Mouse (Mus musculus): ENCODE results near the gene Nhp2. TPM values are rescaled to one million over a fixed set of nuclear protein-coding genes. Genes with fewer than 3 reads are reported as not detected.
"Not testable (repeated sequence)": the region's sequence is repeated elsewhere in the genome, so short reads cannot be mapped to it uniquely, and the experiment has no call there.

The Nhp2 gene
- total and polyA plus RNA-seq, 2 experiments from 2014 or later, result 43.9 to 105 TPM

GRCm38 (mm10) chr11:51602253-51602652 lies 17.3 kb upstream of the Nhp2 start:
- 90% methylated on average over 3 of the region's 3 CpGs for WGBS
- H3K36me3 ChIP-seq (ENCODE audit: insufficient read depth, low read length), result peaks cover 72% of the 10 kb centered on the region
- no peak for ATAC-seq

GRCm38 (mm10) chr11:51605602-51606446 lies 13.7 kb upstream of the Nhp2 start:
- Histone ChIP-seq H3K4me3 (ENCODE audit: low read length) (peak overlapping the region; percentile 99), H3K4me2 (ENCODE audit: low read depth, low read length) (peak overlapping the region; percentile 82), H3K36me3 (ENCODE audit: insufficient read depth, low read length) (peaks cover 37% of the 10 kb centered on the region), H3K4me1 (ENCODE audit: insufficient read depth, low read length) (no peaks in the 10 kb centered on the region), H3K9ac (replicated peaks; ENCODE audit: low read length) (peak overlapping the region; percentile 96), H3K9me3 (ENCODE audit: low read length) (no peaks in the 10 kb centered on the region), H3K27ac (peak overlapping the region; percentile 96), H3K27me3 (ENCODE audit: insufficient read depth, low read length) (no peaks in the 10 kb centered on the region)
- under 1% methylated on average over 71 of the region's 81 CpGs for WGBS
- ATAC-seq, result peak; percentile 47
- TF ChIP-seq CTCF (IDR thresholded peaks at IDR 0.05; ENCODE audit: low read depth), result no peak
- peak; percentile 87 for DNase-seq (ENCODE audit: low spot score)

More at GRCm38 (mm10) chr11:51602253-51602652, 17.3 kb upstream of the Nhp2 start:
- H3K9ac ChIP-seq (replicated peaks; ENCODE audit: low read length), result no peak overlapping the region
- no peak for TF ChIP-seq CTCF (IDR thresholded peaks at IDR 0.05; ENCODE audit: low read depth)
- no peak for DNase-seq (ENCODE audit: low spot score)
- no peaks in the 10 kb centered on the region for H3K9me3 ChIP-seq (ENCODE audit: low read length)
- H3K4me1 ChIP-seq (ENCODE audit: insufficient read depth, low read length), result no peaks in the 10 kb centered on the region
- no peak overlapping the region for H3K4me2 ChIP-seq (ENCODE audit: low read depth, low read length)
- H3K4me3 ChIP-seq (ENCODE audit: low read length), result no peak overlapping the region
- H3K27ac ChIP-seq, result no peak overlapping the region
- no peaks in the 10 kb centered on the region for H3K27me3 ChIP-seq (ENCODE audit: insufficient read depth, low read length)

- Histone ChIP-seq H3K27me3 (ENCODE audit: insufficient read depth, low read length) (no peaks in the 10 kb centered on the region), H3K4me2 (ENCODE audit: low read depth, low read length) (peak within 1 kb of the TSS; percentile 82), H3K4me1 (ENCODE audit: insufficient read depth, low read length) (no peaks in the 10 kb centered on the region), H3K9ac (replicated peaks; ENCODE audit: low read length) (peak within 1 kb of the TSS; percentile 96), H3K36me3 (ENCODE audit: insufficient read depth, low read length) (peaks cover 29% of the 10 kb centered on the region), H3K9me3 (ENCODE audit: low read length) (no peaks in the 10 kb centered on the region), H3K27ac (peak within 1 kb of the TSS; percentile 96), H3K4me3 (ENCODE audit: low read length) (peak within 1 kb of the TSS; percentile 99)
- under 1% methylated on average over 82 of the region's 91 CpGs for WGBS
- DNase-seq (ENCODE audit: low spot score) (peak; percentile 99), ATAC-seq (peak; percentile 97)
- no peak for TF ChIP-seq CTCF (IDR thresholded peaks at IDR 0.05; ENCODE audit: low read depth)
Measured at GRCm38 (mm10) chr11:51606447-51607095, 13.0 kb upstream of the Nhp2 start, which contains the start of gene Hnrnpab. TSS of gene Hnrnpab (minus strand) at chr11:51606847.

- WGBS, result 6% methylated on average over 15 of the region's 15 CpGs
- Histone ChIP-seq H3K9me3 (ENCODE audit: low read length) (no peaks in the 10 kb centered on the region), H3K36me3 (ENCODE audit: insufficient read depth, low read length) (peaks cover 23% of the 10 kb centered on the region), H3K4me2 (ENCODE audit: low read depth, low read length) (peak overlapping the region; percentile 82), H3K4me3 (ENCODE audit: low read length) (peak overlapping the region; percentile 99), H3K4me1 (ENCODE audit: insufficient read depth, low read length) (no peaks in the 10 kb centered on the region), H3K27ac (peak overlapping the region; percentile 96), H3K27me3 (ENCODE audit: insufficient read depth, low read length) (no peaks in the 10 kb centered on the region), H3K9ac (replicated peaks; ENCODE audit: low read length) (peak overlapping the region; percentile 96)
- no peak for TF ChIP-seq CTCF (IDR thresholded peaks at IDR 0.05; ENCODE audit: low read depth)
- ATAC-seq (peak; percentile 62; the same call in 1 of the 2 replicates), DNase-seq (ENCODE audit: low spot score) (no peak)
Measured at GRCm38 (mm10) chr11:51607096-51607738, 12.3 kb upstream of the Nhp2 start.

GRCm38 (mm10) chr11:51609266-51609909 lies 10.1 kb upstream of the Nhp2 start:
- WGBS, result 84% methylated on average over 3 of the region's 3 CpGs
- H3K27me3 ChIP-seq (ENCODE audit: insufficient read depth, low read length), result no peaks in the 10 kb centered on the region; the same call in 1 of the 2 replicates
- no peak overlapping the region for H3K4me3 ChIP-seq (ENCODE audit: low read length)
- peaks cover 2% of the 10 kb centered on the region; the same call in 1 of the 2 replicates for H3K36me3 ChIP-seq (ENCODE audit: insufficient read depth, low read length)
- ATAC-seq (no peak), DNase-seq (ENCODE audit: low spot score) (no peak)
- no peaks in the 10 kb centered on the region for H3K4me1 ChIP-seq (ENCODE audit: insufficient read depth, low read length)
- H3K4me2 ChIP-seq (ENCODE audit: low read depth, low read length), result no peak overlapping the region
- TF ChIP-seq CTCF (IDR thresholded peaks at IDR 0.05; ENCODE audit: low read depth), result no peak
- H3K9me3 ChIP-seq (ENCODE audit: low read length), result no peaks in the 10 kb centered on the region
- no peak overlapping the region for H3K27ac ChIP-seq
- no peak overlapping the region for H3K9ac ChIP-seq (replicated peaks; ENCODE audit: low read length)

- H3K27ac ChIP-seq; H3K36me3 ChIP-seq (ENCODE audit: insufficient read depth, low read length); H3K27me3 ChIP-seq (ENCODE audit: insufficient read depth, low read length); H3K9me3 ChIP-seq (ENCODE audit: low read length); DNase-seq (ENCODE audit: low spot score); H3K4me2 ChIP-seq (ENCODE audit: low read depth, low read length); ATAC-seq; H3K9ac ChIP-seq (replicated peaks; ENCODE audit: low read length); H3K4me1 ChIP-seq (ENCODE audit: insufficient read depth, low read length); H3K4me3 ChIP-seq (ENCODE audit: low read length): not testable (repeated sequence)
- WGBS, result 85% methylated on average over 5 of the region's 5 CpGs
Measured at GRCm38 (mm10) chr11:51609940-51610339, 9.6 kb upstream of the Nhp2 start.
